Mouse (Mus musculus) B cell, adult 2 months (primary cell): ENCODE measurements around the gene Edn3.

ENCODE experiments used
- DNase-seq, 2 experiments: peaks; one replicate each; pipeline ENCODE4 v3.0.0; 2022

Gene Edn3

GRCm38 (mm10) chr2:174797495-174798068 is 37.2 kb downstream of the Edn3 start:
- DNase-seq: no peak

DNA sequence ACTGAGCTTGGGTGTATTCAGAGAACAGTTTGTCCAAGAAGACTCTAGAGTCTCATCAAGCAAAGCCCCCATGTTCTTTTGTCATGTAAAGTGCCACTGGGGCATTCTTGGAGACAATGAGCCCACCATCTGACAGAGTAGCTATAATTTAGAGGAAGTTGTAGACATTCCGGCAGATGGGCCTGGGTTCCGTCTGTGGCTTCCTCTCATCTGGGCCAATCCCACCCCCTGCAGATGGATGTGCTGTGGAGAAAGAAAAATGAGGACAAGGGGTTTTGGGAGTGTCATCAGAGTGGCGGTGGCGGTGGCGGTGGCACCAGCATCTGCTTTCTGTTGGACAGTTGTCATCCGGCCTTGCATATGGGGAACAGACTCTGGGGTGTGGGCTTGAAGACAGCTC is 42.0 kb downstream of the Edn3 start:
- DNase-seq: no peak

DNA sequence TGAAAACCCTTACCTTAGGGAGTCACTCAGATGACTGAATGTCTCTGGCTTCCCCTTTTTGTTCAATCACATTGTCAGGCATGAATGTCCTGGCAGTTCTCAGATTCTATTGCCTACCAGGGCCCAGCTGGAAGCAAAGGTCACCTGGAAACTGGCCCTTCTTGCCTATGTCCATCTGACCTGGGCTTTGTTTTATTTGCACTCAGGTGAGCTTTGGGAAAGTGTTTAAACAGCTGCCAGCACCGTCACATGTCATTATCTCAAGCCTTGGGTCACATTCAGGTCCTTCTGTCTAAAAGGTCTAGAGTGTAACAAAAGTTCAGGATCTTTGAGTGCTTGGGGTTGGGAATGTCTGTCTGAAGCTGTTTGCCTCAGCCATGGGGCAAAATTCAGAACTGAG is 43.2 kb downstream of the Edn3 start:
- DNase-seq: no peak

GRCm38 (mm10) chr2:174807900-174808299 is 47.5 kb downstream of the Edn3 start:
- no peak for DNase-seq

GRCm38 (mm10) chr2:174809296-174809695 is 48.9 kb downstream of the Edn3 start:
- DNase-seq: no peak

DNA sequence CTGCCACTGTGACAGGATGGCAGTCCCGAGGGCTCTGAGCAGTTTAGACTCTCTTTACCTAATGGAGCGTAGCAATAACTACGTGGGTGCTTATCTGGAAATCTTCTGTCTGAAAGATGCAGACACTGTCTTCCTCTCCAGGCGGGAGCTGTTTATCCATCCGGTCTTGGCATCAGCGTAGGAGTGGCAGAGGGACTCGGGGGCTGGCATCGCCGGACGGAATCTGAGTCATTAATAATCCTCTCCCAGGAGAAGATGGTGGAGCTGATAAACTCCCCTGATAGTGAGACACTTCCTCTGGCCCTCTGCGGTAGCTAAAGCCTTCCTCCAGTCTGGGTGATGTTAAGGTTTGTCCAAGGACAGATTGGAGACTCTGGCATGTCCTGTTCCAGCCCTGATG is 52.9 kb downstream of the Edn3 start:
- DNase-seq: no peak

- DNase-seq: no peak
Measured at GRCm38 (mm10) chr2:174816163-174816562, 55.7 kb downstream of the Edn3 start.

GRCm38 (mm10) chr2:174820286-174820685 is 59.9 kb downstream of the Edn3 start:
- DNase-seq: no peak

- no peak for DNase-seq
Measured at GRCm38 (mm10) chr2:174827829-174828228, 67.4 kb downstream of the Edn3 start.

GRCm38 (mm10) chr2:174833608-174834007 is 73.2 kb downstream of the Edn3 start:
- DNase-seq: no peak
